Mouse (Mus musculus) thymus, postnatal 10 days (tissue): ENCODE measurements around the gene Akap8.

Experiments used
- DNase-seq, 2 experiments: peaks; one replicate each; pipeline ENCODE4 v3.0.0; 2021; ENCODE audit warnings: low spot score in 2 of 2

The Akap8 gene

DNA sequence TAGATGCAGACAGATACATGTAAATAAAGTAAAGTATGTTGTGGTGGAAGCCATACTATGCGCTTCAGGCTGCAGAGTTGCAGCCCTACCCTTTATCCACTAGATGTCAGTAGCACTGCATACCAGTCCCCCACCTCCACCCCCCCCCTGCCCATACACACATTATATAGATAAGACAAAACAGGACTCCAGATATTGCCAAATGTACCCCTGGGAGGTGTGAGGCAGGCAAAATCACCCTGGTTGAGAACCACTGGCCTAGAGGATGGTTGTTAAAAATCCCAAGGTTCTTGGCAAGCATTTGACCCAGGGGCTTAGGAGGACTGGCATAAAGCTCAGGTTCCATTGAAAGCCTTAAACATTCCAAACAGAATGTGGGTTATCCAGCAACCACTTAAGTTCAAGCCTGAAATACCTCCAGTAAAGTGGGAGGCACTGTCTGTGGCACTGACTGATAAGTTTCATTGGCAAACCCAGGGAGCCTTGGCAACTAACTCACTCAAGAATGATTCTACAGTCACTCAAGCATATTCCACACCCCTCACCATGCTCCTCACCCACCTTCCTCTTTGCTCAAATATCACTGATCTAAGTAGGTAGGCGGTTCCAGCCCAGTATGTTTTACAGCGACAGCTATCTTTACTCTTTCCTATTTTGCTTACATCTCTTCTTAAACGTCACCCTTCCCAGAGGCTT, 28.1 kb upstream of the Akap8 start:
- peak in 1 of 2 experiments; percentile 34 for DNase-seq

DNA sequence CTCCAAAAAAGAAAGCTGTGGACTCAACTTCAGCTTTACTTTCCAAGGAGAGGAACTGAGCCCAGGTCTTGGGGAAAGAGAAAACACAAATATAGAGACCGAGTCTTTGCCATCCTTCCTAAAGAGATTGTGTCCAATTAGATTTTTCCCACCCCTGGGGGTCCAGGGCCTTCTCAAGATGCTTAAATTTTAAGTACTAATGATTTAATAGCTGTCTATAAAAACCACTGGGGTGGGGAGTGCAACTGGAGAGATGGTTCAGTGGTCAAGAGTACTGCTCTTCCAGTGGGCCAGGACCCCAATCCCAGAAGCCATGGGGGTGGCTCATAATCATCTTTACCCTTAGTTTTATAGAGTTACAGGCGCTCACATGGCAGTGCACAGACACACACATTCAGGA, 27.4 kb upstream of the Akap8 start:
- no peak for DNase-seq

DNA sequence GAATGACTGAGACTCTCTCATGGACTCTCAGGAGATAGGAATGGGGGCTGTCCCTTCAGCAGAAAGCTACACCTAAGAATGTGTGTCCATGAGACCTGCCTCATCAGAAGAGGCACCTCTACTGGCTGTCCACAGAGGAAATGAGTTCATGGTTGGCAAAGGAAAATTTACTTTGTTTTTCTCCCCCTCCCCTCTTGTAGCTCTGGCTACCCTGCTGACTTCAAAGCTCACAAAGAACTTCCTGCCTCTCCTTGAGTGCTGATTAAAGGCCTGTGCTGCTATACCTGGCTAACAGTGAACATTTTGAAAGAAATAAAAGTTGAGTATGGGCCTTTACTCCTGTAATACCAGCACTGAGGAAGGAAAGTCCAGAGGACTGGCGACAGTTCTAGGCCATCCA, 20.1 kb upstream of the Akap8 start:
- no peak for DNase-seq

DNA sequence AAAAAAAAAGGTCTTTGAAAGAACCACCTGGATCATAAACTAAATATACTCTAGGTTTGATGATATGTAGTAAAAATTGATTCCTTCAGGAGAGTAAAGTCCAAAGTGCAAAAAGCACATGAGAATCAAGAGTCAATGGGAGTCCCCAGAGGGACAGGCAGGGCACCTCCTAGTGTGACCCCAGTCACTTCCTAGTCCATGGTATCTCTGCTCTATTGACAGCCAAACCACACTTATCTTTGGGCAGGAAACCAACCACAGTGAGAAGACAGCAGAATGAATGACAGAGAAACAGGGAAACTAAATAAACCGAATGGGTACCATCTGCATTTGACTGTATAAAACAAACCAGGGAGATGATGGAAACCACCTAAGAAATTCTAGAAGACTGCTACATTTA, 19.1 kb upstream of the Akap8 start:
- no peak for DNase-seq

DNA sequence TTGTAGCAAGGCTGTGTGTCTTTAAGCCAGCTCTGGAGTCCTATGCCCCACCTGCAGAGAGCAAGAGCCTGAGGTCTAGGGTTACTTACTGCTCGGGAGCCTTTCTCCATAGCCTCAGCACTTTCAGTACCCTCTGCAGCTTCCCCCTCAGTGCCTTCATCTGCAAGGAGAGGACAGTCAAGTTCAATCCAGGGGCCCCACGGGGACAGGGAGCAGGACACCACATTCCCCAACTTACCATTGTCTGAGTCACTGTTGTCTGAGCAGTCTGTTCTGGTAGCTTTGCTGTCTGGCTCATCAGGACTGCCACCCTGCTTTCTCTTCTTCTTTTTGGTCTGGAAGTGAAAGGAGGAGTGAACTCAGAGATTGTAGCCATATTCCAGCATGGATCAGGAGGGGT, 14.8 kb upstream of the Akap8 start:
- no peak for DNase-seq

DNA sequence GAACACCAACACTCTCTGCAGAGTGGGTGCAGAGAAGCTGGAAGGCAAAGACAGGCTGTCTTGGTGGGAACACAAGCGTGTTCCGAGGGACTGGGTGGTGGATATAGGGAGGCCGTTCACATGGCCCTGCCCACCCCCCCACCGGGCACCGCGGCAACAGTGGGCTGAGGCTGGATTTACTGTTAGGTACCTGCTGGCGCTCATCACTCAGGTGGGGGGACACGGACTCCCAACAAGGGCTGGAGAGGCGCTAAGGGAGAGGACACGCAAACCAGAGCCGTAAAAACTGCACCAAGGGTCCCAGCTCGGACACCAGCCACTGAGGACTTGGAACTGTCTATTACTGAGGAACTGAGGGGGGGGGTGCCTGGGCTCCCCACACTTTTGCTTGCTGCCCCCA, 13.9 kb upstream of the Akap8 start:
- no peak for DNase-seq

DNA sequence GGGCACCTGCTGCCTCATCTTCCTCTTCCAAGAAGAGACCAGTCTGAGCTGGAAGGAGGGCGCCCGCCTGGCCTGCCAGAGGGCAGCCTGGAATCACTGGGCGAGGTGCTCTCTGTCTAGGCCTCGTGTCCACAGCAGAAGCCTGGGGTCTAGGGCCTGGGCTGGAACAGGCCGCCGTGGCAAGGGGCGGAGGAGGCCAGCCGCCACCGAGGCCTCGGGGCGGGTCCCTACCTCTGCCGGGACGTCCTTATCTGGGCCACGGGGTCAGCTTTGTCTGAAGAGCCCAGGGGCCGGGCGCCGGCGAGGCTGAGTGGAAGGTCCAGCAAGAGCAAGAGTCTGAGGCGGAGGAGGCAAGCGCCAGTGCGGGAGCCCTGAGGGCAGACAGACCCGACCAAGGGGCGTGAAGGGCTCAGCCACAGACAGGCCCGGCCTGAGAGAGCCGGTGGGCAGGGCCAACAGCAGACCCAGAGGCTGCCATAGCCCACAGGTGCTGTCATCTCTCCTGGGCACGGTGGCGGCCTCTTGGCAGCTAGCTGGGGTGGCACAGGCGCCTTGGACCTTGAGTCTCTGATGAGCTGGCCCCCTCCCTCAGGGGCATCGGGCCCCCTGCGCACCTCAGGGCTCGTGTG, 12.8 kb upstream of the Akap8 start:
- no peak for DNase-seq

DNA sequence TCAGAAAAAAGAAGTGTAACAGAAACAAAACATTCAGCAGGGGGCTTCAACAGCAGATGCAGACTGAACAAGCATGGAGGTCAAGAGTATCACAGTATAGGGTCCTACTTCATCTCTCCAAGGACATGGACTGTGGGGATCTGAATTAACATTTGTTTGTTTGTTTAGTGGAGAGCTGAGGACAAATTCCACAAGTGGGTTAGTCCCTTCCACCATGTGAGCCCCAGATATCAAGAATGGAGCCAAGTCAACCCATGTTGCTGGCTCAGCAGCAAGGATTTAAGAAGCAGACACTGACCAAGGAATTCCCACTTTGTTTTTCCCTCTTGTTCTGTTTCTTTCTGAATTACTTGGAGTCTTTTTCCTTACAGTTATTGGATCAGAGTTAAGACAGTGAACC, 6.5 kb upstream of the Akap8 start:
- no peak for DNase-seq

DNA sequence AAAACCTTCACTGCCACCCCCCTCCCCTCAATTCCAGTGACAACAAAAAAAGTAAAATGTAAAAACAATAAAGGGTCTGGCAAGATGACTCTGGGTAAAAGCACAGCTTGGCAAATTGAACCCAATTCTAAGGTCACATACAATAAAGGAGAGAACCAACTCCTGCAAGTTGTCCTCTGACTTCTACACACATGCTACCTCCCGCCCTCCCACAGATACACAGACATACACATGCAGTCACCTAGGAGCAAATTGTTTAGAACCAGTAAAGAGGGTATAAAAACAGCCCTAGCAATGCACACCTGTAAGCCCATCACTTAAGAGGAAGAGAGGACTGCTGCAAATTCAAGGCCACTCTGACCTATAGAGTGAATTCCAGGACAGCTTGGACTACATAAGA, 1.8 kb upstream of the Akap8 start:
- DNase-seq: no peak

DNA sequence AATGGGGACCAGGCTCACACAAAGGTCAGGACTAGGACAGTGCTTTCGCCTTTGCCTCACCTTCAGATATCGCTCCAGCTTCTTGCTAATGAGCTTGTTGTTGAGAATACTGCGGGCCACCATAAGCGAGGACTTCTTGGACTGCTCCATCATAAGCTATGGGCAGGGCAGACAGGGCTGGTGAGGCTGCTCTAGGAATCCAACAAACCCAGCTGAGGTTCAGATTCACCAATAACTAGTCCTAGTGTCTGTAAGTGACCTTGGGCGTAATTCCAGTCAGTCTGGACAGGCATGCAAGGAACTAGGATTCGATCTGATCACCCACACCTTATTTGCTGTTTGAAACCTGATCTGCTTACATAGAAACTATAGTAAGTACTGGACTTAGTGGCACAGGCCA, 798 bp upstream of the Akap8 start:
- no peak for DNase-seq

DNA sequence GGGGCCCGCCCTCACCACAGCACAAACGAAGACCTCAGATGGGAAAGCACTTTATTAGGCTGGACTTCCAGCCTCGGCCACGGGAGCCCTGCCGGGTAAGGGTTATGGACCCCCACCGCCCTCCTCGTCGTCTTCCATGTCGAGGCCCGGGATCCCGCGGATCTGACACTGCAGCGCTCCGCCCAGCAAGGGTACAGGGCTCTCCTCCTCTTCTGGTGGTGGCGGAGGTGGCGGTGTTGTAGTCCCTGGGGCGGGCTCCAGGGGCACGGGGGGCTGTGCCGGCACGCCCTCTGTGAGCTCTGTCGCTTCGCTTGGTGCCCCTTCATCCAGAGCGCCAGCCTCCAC, 324 bp upstream of the Akap8 start:
- peak in 1 of 2 experiments; percentile 80 for DNase-seq

DNA sequence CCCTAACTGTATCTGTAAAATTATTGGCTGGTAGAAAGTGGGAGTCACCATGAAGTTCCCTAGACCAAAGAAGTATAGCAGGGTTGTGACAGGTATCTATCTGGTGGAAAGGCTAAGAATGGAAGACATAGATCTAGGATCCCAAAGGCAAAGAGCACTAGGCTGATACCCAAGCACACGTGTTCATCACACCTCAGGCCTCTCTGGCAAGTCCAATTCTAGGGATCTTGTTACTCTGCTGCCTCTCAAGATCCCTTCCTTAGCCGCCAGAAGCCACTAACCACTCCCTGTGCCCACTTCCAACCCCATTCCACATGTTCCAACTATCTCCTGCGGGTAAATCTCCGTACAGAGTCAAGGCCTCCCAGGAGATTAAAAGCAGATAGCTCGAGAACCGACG, 1.1 kb downstream of the Akap8 start:
- no peak for DNase-seq

DNA sequence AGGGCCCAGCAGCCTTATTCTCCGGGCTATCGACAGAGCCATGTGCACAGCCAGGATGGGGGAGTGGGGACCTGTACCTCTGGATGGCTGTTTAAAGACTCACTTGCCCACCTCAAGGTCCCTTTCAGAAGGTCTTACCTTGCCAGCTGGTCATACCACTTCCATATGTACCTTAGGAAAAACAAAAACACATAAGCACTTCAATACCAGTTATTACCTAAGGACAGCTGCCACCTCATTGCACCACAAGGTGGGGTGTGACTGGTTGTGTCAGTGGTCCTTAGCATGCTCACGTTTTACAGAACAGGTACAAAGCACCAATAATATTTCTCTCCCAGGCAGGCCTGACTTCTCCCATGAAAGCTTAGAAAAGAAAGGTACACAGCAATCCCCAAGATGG, 3.3 kb downstream of the Akap8 start:
- no peak for DNase-seq

DNA sequence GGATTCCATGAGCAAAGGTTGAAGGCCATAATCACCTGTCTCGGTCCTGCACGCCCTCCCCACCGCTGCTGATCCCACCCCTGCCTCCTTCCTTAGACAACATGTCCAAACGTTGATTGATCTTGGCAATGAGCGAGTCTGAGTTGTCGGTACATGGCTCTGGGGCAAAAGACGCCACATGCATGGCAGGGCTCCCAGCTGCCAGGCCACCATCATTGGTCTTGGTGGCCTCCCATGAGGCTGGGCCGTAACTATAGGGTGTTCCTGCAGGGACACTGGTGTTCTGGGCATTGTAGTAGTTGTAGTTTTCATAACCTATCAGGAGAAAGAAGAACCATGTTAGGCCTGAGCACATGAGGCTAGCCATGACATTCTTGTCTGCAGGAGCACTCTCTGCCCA, 4.0 kb downstream of the Akap8 start:
- DNase-seq: no peak

DNA sequence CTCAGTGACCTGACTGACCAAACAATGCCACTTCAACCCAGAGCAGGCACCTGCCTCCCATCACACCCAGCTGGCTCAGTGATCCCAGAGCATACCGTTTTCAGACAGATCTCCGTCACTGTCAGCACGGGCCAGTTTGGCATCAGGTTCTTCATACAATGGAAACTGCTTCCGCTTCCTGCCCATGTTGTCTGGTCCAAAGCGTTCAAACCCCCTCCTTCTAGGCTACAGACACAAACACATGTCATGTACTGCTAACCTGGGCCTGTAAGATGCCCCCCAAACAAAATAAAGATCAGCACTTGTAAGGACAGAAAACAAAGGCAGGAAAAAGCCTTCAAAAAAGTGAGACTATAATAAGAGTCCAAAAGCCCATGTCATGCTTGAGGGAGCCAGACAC, 5.5 kb downstream of the Akap8 start:
- no peak for DNase-seq

DNA sequence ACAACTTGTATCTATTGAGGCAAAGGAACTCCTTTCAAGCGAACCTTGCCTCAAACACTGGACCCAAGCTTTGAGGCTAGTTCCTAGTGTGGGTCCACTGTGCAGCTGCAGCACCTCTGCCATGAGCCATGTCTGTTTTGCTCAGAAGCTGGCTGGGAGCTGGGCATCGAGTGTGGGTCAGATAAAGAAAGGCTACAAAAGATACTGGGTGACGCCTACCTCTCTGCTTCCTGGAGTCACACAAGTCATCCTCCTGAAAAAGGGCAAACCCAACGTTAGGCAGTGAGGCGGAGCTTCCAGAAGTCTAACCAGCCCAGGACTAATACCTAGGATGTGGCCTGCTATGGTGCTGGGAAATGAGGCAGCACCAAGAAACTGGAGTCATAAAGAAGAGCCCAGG, 7.1 kb downstream of the Akap8 start:
- DNase-seq: no peak

DNA sequence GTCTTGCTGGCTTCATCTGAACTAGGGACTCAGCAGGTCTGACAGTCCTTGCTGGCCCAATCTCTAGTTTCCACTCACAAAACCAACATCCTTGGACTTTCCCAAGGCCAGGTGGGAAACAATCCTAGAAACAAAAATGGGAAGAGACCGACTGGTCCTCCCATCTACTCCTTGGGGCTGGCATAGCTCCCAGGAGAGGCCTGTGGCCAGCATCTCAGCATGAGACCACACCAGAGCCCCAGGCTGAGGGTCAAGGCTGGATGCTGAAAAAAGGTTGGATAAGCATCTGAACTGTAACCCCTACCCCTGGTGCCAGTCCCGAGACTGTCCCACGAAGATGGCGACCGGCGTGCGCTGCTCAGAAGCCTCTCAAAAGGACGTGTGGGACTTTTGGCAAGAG, 8.2 kb downstream of the Akap8 start:
- DNase-seq: no peak

DNA sequence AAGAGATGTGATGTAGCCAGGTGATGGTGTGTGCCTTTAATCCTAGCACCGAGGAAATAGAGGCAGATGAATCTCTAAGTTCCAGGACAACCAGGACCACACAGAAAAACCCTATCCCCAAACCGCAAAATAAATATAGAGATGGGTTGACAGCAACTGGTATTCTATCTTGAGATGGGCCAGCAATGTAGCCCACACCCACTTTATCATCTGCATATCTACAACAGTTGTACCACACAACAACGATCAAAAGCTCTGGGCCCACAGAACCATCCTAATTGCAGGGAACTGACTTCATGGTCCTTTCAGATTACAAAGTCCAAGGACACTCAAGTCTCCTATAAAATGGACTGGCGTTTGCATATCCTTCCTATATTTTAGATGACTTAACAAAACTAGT, 13.1 kb downstream of the Akap8 start:
- no peak for DNase-seq

DNA sequence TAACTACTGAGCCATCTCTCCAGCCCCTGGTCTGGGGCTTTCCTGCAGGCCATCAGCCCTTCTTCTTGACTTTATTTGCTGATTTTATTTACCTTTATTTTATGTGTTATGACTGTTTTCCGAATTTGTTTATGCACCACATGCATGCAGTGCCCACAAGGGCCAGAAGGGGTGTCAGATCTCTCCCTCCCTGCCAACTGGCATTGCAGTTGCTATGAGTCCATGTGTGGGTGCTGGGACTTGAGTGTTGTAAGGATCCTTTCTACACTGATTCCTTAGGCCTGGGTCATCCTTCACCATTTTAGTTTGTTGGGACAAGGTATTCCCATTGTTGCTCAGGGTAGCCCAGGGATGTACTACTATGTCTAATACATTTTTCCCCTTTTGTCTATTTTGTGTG, 22.9 kb downstream of the Akap8 start:
- DNase-seq: no peak

DNA sequence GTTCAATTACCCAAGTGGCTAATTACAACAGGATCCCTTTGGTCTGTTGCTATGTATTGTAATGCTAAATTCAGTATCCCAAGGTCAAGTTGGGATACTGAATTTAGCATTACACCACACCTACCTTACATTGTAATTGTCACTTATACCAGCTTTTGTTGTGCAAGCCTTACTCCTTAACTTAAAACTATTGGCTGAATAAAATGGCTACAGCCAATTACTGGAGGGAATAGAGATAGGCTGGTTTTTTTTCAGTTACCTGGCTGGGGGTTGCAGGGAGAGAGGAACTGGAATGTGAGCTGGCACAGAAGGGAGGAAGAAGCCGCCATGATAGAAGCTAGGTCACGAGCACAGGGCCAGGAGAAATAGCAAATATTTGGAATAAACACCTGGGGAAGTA, 25.1 kb downstream of the Akap8 start:
- no peak for DNase-seq

DNA sequence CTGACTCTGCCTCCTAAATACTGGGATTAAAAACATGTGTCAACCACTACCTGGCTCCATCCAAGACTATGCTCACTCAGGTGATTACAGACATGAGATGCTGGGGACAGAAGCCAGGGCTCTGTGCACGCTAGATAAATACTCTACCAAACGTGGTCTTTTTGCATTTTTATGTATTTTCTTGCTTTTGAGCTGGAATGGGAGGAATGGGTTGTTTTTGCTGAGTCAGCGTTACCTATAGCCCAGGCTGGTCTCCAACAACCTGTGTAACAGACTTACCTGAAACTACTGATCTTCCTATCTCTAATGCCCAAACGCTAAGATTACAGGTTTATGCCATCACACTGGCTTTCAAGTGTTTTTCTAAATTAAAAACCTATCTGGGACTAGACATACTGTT, 25.9 kb downstream of the Akap8 start:
- no peak for DNase-seq

DNA sequence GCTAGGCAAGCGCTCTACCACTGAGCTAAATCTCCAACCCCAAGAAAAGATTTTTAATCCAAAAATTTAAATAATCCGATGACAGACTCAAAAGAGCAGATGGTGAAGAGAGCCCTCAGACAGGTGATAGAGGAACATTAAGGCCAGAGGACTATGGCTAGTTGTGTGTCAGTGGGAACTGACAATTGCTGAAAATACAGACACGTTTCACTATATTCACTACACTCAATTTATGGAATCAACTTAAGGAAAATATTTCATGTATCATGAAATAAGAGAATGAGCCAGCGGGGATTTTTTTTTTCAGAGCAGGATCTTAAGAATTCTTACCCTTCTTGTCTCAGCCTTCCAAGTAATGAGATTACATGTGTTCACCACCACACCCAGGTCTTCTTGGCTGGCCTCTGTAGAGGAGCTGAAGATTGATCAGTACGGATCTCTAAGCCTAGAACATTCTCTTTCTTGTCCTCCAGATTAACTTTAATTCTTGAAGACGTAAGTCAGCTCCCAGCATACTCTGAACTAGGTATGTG, 35.8 kb downstream of the Akap8 start:
- no peak for DNase-seq

DNA sequence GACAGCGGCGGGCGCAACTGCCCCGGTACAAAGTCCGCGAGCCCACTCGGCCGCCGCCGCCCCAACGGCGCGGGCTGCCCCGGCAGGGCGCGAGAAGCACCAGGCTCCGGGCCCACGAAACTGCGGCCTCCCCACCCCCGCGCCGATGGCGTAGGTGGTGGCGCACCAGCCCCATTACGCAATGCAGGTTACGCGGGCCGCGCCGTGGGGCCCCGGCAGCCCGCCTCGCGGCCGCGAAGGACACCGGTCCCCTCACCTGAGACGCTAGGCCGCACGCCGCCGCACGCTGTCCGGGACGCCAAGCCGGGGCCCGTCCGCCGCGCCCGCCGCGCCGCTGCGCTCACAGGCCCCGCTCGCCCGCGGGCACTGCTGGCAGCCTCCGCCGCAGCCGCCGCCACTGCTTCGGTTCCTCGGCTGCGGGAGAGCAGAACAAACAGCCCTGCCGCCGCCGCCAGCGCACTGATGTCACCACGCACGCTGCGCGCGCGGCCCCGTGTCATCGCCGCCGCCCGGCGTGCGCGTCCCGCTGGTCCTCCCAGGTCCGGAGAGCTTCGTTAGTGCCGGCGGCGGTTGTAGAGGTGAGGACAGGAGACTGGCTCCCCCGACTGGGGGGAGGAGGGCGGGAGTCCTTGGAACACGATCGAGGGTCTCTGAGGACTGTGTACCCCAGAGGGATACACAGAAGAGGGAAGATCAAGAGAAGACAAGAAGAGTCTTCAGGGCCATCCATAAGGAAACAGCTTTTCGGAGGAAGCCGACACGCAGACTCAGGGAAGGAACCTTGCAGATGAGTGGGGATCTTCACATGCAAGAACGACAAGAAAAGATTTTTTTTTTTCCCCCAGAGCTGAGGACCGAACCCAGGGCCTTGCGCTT, 36.5 kb downstream of the Akap8 start, which contains the start of gene Brd4:
Gene Brd4 (minus strand): TSS at position 461 of the 876 bp plus-strand sequence.
- peak; percentile 80 to 89 for DNase-seq
